Mouse (Mus musculus): Measurements from ENCODE around the gene Cdk6.

GRCm38 (mm10) chr5:3341931-3342770 lies 866 bp downstream of the Cdk6 start:
- no peak for TF ChIP-seq POLR2A (IDR thresholded peaks at IDR 0.05; ENCODE audit: borderline replicate concordance, low read depth, low read length)
- TF ChIP-seq CTCF (IDR thresholded peaks at IDR 0.05; ENCODE audit: low read depth, low read length): no peak
